Mouse (Mus musculus): ENCODE results near the gene Dguok. TPM values are rescaled to one million over a fixed set of nuclear protein-coding genes. Genes with fewer than 3 reads are reported as not detected.

The Dguok gene
- polyA plus RNA-seq, 1 experiment from 2014 or later, result 62.6 TPM

DNA sequence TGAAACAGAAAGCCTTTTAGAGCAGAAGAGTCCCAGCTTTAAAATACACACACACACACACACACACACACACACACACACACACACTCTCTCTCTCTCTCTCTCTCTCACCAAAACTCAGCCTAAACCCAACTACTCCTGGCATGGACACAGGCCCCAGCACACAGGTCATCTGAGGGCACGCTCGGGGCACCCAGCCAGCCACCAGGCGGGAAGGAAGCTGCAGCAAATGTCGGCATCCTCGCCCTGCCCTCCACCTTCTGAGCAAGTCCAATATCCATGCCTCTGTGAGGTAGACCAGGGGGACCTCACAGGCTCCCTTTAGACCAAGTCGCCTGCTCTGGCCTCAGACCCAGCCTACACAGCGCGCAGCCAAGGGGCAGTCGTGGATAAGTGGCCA lies 33.5 kb downstream of the Dguok start:
- no peaks in the 10 kb centered on the region for H3K4me1 ChIP-seq
- H3K9ac ChIP-seq, result no peak overlapping the region
- 86% methylated on average over 9 of the region's 9 CpGs for WGBS
- no peak for ATAC-seq (ENCODE audit: low FRiP score, low read depth)
- no peak overlapping the region for H3K27ac ChIP-seq
- H3K36me3 ChIP-seq, result no peaks in the 10 kb centered on the region
- no peaks in the 10 kb centered on the region for H3K27me3 ChIP-seq (replicated peaks)
- H3K9me3 ChIP-seq, result no peaks in the 10 kb centered on the region
- no peak overlapping the region for H3K4me3 ChIP-seq
- no peak overlapping the region for H3K4me2 ChIP-seq (replicated peaks)

DNA sequence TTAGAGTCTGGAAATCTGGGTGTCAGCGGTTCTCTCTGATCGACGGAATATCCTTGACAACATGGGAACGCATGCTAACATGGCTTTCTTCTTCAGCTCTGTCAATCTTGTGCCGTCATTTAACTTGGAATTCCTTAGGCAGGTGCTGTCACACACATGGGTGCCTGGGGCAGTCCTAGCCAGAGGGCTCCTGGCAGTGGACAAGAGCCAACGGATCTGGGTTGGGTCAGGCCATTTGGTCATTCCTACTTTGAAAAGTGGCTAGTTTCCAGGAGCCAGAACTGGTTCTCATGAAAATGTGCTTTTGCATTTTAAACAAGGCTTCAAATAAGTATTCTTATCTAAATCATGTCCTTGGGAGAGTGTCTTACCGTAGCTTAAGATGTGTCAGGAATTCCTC lies 35.0 kb downstream of the Dguok start:
- H3K4me2 ChIP-seq (replicated peaks), result no peak overlapping the region
- H3K27ac ChIP-seq, result no peak overlapping the region
- H3K27me3 ChIP-seq (replicated peaks), result no peaks in the 10 kb centered on the region
- no peaks in the 10 kb centered on the region for H3K9me3 ChIP-seq
- 88% methylated on average over 7 of the region's 7 CpGs for WGBS
- no peak overlapping the region for H3K4me3 ChIP-seq
- H3K36me3 ChIP-seq, result no peaks in the 10 kb centered on the region
- ATAC-seq (ENCODE audit: low FRiP score, low read depth), result no peak
- H3K4me1 ChIP-seq, result no peaks in the 10 kb centered on the region
- H3K9ac ChIP-seq, result no peak overlapping the region

DNA sequence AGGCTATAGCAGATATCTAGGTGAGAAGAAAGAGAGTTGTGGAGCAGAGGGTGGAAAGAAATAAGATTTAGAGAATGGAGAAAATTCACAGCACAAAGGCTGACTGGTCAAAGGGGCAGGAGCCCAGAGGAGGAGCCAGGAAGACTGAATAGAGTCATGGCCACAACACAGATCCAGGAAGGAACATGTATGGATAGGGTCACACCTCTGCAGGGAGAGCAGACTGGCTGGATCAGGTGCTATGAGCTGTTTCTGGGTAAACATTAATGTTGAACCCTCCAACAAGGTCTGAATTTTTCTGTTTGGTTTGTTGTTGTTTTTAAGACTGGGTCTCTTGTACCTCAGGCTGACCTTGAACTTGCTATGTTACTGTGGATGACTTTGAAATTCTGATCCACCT lies 42.8 kb downstream of the Dguok start:
- H3K4me3 ChIP-seq, result no peak overlapping the region
- no peak overlapping the region for H3K9ac ChIP-seq
- ATAC-seq (ENCODE audit: low FRiP score, low read depth), result no peak
- no peak overlapping the region for H3K4me2 ChIP-seq (replicated peaks)
- no peak overlapping the region for H3K27ac ChIP-seq
- no peaks in the 10 kb centered on the region for H3K4me1 ChIP-seq
- H3K9me3 ChIP-seq, result no peaks in the 10 kb centered on the region
- no peaks in the 10 kb centered on the region for H3K36me3 ChIP-seq
- no peaks in the 10 kb centered on the region for H3K27me3 ChIP-seq (replicated peaks)

DNA sequence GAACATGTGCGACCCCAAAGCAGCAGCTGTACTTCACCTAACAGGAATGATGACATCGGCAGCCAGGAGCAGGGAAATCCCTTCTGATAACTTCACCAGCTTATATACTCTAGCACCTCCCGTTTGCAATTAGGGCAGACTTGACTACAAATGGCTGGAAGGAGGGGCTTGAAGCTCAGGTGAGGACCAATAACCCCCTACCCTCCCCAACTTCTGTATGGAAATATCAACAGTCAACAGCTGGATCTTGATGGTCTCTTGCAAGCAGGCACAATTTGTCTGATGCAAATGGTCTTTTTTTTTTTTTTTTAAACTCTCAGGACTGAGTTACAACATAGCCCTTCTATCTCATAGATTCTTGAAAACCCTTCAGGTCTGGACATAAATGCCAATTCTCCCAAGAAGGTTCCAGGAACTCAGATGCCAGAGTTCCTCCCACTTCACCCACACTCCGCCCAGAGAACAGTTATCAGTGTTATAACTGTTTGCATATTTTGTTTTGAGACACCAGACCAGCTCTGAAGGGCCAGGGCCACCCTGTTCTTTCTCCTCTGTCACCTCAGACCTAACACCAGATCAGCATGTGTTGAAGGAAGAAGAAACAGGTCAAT lies 47.6 kb downstream of the Dguok start, which contains the start of gene Tet3:
Tet3 (minus strand) TSS at position 51 of the 611 bp plus-strand sequence.
- 79% methylated on average over 4 of the region's 4 CpGs for WGBS
- peaks cover 21% of the 10 kb centered on the region for H3K4me1 ChIP-seq
- H3K9ac ChIP-seq, result no peak within 1 kb of the TSS
- no peaks in the 10 kb centered on the region for H3K36me3 ChIP-seq
- H3K27me3 ChIP-seq (replicated peaks), result no peaks in the 10 kb centered on the region
- H3K4me2 ChIP-seq (replicated peaks), result no peak within 1 kb of the TSS
- ATAC-seq (ENCODE audit: low FRiP score, low read depth), result no peak
- H3K9me3 ChIP-seq, result no peaks in the 10 kb centered on the region
- no peak within 1 kb of the TSS for H3K27ac ChIP-seq
- H3K4me3 ChIP-seq, result no peak within 1 kb of the TSS

DNA sequence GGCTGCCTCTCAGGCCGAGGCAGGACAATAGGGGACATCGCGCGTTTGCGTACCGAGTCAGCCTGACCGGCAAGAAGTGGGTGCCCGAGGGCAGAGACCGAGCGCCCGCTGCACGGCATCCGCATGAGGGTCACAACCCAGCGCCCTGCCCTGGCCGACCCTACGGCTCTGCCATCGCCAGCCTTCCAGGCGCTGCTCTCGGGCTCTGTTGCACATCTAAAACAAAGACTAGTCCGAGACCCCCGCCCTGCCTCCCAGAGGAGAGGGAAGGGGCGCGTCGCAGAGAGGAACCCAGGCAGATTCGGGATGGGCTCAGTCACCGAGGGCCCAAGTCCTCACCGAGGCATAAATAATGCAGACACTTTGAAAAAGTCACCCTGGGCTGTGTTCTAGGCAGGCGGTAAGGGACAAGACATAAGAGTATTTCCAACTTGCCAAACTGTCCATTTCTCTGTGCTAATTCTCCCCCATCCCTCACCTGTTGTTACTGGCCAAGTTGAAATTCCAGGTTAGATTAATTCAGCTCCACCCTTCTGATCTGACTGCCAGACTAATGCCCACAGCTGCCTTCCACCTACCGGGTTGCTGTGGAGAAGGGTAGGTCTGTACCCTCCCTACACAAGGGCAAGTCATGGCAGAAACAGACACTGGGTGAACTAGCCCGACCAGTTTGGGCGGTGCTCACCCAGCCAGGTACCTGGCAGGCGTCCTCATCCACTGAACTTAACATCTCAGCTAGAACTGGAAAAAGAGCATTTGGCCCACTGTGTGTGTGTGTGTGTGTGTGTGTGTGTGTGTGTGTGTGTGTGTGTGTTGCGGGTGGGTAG lies 49.6 kb downstream of the Dguok start:
- no peak; the same call in 1 of the 2 replicates for ATAC-seq (ENCODE audit: low FRiP score, low read depth)
- Histone ChIP-seq H3K36me3 (no peaks in the 10 kb centered on the region), H3K27me3 (replicated peaks) (no peaks in the 10 kb centered on the region), H3K9ac (peak overlapping the region; percentile 99), H3K27ac (peak overlapping the region; percentile 97), H3K9me3 (no peaks in the 10 kb centered on the region), H3K4me2 (replicated peaks) (peak overlapping the region; percentile 95), H3K4me1 (peaks cover 36% of the 10 kb centered on the region), H3K4me3 (peak overlapping the region; percentile 90)
- WGBS, result 3% methylated on average over 33 of the region's 33 CpGs

DNA sequence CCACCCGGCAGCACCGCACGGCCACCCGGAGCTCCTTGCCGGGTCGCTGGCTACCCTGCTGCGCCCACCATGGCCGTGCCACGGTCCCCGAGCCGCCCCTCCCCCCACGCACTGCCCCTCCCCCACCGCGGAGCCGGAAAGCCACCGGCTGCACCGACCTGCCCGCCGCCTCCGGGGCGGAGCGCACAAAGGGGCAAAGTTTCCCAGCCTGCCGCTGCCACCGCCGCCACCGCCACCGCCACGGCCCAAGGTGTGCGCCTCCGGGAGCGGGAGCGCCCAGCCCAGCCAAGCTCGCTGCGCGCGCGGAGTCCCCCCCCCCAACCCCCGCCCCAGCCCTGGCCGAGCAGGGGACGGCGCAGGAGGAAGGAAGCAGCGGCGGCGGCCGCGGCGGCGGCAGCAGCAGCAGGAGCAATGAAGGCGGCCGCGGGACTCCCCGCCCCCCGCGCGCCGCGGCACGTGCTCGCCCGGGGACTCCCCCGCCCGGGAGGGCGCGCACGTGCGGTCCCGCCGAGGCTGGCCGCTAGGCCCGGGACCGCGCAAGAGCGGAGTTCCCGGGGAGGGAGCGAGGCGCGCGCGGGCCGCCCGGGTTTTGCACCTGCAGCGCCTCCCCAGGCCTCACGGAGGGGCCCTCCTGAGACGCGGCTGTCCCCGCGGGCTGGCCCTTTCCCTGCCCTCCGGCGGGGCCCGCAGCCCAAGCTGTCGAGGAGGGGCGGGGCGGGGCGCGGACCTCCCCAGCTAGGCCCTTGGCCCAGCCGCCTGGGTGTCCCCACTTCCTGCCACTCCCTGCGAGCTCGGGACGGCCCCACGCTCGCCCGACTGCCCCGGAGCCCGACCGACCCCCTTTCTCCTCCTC lies 50.4 kb downstream of the Dguok start:
- peak overlapping the region; percentile 99 for H3K9ac ChIP-seq
- H3K36me3 ChIP-seq, result 0 out of 2 replicates have a peak, but pooled peaks cover 3% of the 10 kb centered on the region
- H3K4me2 ChIP-seq (replicated peaks), result peak overlapping the region; percentile 95
- no peaks in the 10 kb centered on the region for H3K9me3 ChIP-seq
- H3K4me1 ChIP-seq, result peaks cover 44% of the 10 kb centered on the region
- ATAC-seq (ENCODE audit: low FRiP score, low read depth), result peak; percentile 79
- WGBS, result under 1% methylated on average over 91 of the region's 105 CpGs
- H3K27me3 ChIP-seq (replicated peaks), result no peaks in the 10 kb centered on the region
- peak overlapping the region; percentile 90 for H3K4me3 ChIP-seq
- peak overlapping the region; percentile 97 for H3K27ac ChIP-seq

DNA sequence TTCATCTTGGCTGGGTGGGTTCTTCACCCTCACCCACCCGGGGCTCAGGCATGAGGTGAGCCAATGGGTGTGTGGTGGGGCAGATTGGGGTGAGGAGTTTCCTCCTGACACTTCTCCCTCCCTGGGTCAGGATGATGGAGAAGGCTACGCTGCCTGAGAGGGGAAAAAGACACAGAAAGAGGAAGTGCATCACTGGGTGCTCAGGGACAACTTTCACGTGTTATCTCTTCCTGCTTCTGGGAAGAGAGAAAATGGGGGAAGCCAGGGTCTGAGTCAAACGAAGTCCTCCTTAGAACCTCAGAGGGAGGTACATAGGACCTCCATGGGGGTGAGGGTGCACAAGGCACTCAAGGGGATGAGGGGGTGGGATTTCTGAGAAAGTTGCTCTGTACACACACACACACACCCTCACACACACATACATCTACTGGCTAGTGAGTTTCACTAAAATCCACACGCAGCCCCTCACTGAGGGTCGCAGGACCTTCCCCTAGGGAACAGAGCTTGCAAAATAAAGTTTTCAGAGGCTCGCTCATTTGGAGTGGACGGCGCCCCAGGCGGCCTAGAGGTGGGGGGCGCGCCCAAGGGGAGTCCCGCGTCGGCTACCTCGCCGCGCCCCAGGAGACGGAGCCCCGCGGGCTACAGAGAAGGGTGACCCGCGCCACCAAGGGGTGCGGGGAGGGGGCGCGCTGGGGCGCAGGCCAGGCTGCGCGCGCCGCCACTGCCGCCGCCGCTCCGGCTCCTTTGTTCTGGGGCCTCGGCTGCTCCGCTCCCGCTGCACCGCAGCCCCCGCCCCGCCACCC lies 51.2 kb downstream of the Dguok start:
- 1% methylated on average over 38 of the region's 41 CpGs for WGBS
- Histone ChIP-seq H3K4me2 (replicated peaks) (peak overlapping the region; percentile 95), H3K4me1 (peaks cover 53% of the 10 kb centered on the region)

DNA sequence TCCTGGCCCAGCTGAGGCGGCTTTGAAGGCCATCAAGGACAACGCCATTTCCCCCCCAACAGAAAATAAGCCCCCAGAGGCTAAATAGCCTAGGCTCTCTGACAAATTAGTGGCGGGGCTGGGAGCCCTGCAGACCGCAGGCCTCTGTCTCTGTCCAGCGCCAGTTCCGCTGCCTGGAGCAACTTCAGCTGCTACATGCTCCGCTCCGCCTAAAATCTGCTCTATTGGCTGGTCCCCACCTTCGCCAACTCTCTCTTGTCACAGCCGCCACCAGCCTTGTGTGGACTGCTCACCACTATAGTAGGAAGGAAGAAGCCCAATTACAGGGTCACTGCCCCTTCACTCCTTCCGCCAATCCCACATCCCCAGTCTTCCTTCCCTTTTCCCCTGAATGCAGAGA lies 53.1 kb downstream of the Dguok start:
- no peak for ATAC-seq (ENCODE audit: low FRiP score, low read depth)
- Histone ChIP-seq H3K9ac (peak overlapping the region; percentile 99), H3K4me2 (replicated peaks) (peak overlapping the region; percentile 95), H3K4me3 (peak overlapping the region; percentile 90), H3K36me3 (peaks cover 3% of the 10 kb centered on the region; the same call in 1 of the 2 replicates), H3K9me3 (no peaks in the 10 kb centered on the region), H3K27me3 (replicated peaks) (no peaks in the 10 kb centered on the region), H3K27ac (no peak overlapping the region), H3K4me1 (peaks cover 69% of the 10 kb centered on the region)
- 46% methylated on average over 11 of the region's 11 CpGs for WGBS

More for the DNA sequence above, 51.2 kb downstream of the Dguok start:
- no peaks in the 10 kb centered on the region for H3K27me3 ChIP-seq (replicated peaks)
- H3K27ac ChIP-seq, result peak overlapping the region; percentile 97
- H3K36me3 ChIP-seq, result 0 out of 2 replicates have a peak, but pooled peaks cover 3% of the 10 kb centered on the region
- peak; percentile 29 for ATAC-seq (ENCODE audit: low FRiP score, low read depth)
- H3K4me3 ChIP-seq, result peak overlapping the region; percentile 90
- no peaks in the 10 kb centered on the region for H3K9me3 ChIP-seq
- H3K9ac ChIP-seq, result peak overlapping the region; percentile 99

DNA sequence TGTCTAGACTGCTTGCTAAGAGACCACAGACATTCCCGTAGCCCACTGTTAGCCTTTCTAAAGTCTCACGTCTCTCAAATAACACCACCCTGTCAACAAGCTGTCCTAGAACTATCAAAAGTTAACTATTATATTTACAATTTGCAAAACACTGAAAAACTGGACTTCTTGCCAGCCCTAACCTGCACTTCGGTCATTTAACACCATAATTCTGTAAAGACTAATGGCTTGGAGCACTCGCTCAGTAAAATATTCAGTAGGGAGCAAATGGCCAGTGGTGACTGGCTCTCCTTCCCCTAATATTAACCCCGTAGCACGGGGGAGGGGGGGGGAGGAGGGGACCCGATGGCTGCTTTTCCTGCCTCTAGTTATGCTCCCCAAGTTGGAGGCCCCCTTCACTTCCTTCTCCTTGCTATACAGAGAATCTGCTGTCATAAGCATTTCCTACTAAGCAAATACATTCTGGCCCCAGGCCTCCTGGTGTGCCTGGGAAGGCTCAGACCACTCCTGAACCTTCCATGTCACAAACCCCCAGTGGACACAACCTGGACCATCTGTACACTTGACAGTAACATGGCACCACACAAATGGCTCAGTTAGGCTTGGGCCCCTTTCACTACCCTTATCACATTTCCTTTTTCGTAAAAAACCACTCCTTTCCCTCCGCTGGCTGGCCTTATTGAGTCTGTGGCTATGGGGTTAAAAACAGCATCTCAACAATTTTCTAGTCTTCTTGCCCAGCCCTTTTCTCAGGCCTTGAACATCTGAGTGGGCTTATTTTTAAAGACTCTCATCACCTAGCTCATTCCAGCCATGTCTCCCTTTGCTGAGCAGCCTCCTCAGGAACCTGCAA lies 56.1 kb downstream of the Dguok start:
- H3K4me2 ChIP-seq (replicated peaks), result peak overlapping the region; percentile 35

DNA sequence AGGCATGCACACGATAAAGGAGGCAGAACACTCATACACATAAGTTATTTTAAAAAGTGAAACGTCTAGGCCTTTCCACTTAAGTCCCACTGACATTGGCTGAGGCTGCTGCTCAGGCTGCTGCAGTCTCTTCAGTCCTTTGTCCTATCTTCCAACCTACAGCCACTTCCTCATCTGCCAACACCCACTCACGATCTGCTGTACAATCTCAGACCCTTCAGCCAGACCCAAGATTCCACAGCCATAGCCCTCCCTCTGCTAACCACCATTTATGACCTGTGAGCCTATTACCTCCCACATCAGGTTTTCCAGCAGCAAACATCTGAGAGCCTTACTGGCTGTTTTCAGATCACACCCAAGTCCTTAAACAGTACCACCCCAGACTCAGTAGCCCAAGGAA lies 57.3 kb downstream of the Dguok start:
- Histone ChIP-seq H3K9ac (no peak overlapping the region), H3K9me3 (no peaks in the 10 kb centered on the region), H3K27ac (no peak overlapping the region), H3K4me3 (no peak overlapping the region), H3K4me2 (replicated peaks) (no peak overlapping the region), H3K36me3 (peaks cover 11% of the 10 kb centered on the region), H3K4me1 (peaks cover 79% of the 10 kb centered on the region), H3K27me3 (replicated peaks) (no peaks in the 10 kb centered on the region)
- no peak for ATAC-seq (ENCODE audit: low FRiP score, low read depth)
- WGBS, result 68% methylated on average over 3 of the region's 3 CpGs

More for the DNA sequence above, 56.1 kb downstream of the Dguok start:
- Histone ChIP-seq H3K4me3 (no peak overlapping the region), H3K27me3 (replicated peaks) (no peaks in the 10 kb centered on the region), H3K9ac (no peak overlapping the region), H3K27ac (no peak overlapping the region), H3K36me3 (peaks cover 6% of the 10 kb centered on the region; the same call in 1 of the 2 replicates), H3K9me3 (no peaks in the 10 kb centered on the region), H3K4me1 (peaks cover 78% of the 10 kb centered on the region)
- WGBS, result 69% methylated on average over 9 of the region's 9 CpGs
- ATAC-seq (ENCODE audit: low FRiP score, low read depth), result no peak

DNA sequence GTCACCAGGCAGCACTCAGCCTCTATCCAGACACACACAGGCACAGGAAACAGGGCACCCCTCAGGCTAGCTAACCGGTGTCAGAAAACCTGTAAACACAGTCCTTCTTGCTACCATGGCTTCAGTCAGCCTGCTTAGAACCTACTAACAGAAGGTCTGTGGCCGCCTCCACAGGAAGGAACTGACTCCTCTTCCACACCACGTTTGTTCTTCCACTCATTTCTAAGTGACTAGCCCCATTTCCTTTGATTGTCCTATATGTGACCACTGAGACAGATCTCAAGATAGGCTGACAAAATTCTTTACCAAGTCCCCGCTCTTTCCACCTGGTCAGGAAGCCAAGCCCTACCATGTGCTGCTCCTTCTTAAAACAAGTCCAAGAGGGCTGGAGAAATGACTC lies 57.9 kb downstream of the Dguok start:
- peaks cover 11% of the 10 kb centered on the region for H3K36me3 ChIP-seq
- no peaks in the 10 kb centered on the region for H3K27me3 ChIP-seq (replicated peaks)
- H3K27ac ChIP-seq, result no peak overlapping the region
- ATAC-seq (ENCODE audit: low FRiP score, low read depth), result no peak
- no peaks in the 10 kb centered on the region for H3K9me3 ChIP-seq
- peaks cover 79% of the 10 kb centered on the region for H3K4me1 ChIP-seq
- H3K4me3 ChIP-seq, result no peak overlapping the region
- 88% methylated on average over 4 of the region's 4 CpGs for WGBS
- no peak overlapping the region for H3K9ac ChIP-seq
- no peak overlapping the region for H3K4me2 ChIP-seq (replicated peaks)
